Mouse (Mus musculus) adrenal gland, adult (tissue): ENCODE measurements around the gene Stx18.

Source experiments
- DNase-seq, 2 experiments: peaks; one replicate each; pipeline ENCODE4 v3.0.0; 2022 to 2023; ENCODE audit warnings: low spot score in 1 of 2; ENCODE audit not compliant: inconsistent age in 2 of 2

Stx18 gene

GRCm38 (mm10) chr5:38126519-38127306 lies 88.2 kb downstream of the Stx18 start:
- no peak for DNase-seq

- DNase-seq, result no peak
These were observed 90.8 kb downstream of the Stx18 start for GRCm38 (mm10) chr5:38129339-38129738.

DNA sequence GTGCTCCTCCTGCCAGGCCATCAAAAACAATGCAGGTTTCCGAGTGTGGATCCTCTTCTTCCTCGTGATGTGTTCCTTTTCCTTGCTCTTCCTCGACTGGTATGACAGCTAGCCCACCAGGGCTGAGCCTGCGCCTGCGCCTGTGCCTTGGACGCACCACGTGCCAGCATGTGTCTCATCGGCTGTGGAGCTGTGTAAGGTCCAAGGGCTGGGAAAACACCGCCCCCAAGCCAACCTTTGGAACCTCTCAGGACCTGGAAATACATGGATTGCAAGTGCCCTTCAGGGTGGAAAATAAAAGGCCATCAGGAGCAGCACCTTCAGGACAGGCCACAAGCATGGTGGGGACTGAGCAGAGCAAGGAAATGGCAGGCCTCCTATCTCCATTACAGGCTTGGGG lies 97.7 kb downstream of the Stx18 start:
- DNase-seq, result no peak

DNA sequence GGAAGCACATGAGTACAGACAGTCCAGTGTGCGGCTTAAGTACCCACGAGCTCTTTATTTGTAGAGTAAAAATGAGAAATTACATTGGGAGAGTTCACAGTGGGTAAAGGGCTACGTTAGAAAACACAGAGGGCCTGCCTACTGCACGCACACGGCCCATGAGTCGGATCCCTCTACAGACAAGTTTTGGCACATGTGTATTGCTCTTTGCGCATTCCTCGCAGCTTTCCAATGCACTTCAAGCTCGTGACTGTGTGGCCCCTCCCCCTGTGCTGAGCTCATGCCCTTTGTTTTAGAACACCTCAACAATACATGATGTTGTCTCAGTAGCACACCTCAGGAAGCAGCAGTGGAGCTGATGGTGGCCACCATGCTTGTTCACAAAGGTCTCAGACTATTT lies 98.6 kb downstream of the Stx18 start:
- DNase-seq, result no peak

DNA sequence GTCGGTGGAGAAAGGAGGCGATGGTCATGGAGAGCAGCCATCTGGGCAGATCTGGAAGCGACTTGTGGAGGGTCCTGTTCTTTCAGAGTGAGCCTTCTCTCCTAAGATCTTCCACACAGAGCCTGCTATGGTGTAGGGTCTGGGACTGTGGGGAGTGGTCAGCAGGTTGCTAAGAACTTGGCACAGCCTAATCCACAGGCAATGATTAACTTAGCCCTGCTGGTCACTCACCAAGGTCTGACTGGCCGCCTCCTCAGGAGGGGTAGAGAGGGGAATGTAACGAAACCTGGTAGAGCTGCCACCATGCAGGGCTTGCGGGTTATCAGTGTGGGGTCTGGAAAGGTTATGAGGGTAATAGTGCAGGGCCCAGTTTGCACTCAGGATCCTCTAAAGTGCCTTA lies 102.4 kb downstream of the Stx18 start:
- DNase-seq, result no peak

DNA sequence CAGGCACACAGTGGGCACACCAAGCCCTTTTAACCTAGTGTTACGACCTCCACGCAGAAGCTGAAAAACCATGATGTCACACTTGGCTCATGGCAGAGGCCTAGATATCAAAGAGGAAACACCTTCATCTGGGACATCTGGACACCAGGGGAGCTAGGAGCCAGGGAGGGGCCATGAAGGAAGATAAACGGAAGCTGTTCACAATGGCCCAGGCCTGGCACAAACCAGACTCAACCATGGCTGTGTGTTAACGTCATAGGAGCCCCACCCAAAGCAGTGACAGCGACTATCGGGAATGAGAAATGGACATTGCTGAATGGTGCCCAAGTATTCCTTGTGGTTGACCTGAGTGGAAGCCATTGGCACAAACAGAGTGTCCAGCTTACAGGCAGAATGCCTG lies 108.0 kb downstream of the Stx18 start:
- DNase-seq, result peak; percentile 28 to 56

- peak in 1 of 2 experiments; percentile 77 for DNase-seq
These were observed 112.7 kb downstream of the Stx18 start for GRCm38 (mm10) chr5:38151264-38151663.

- no peak for DNase-seq
These were observed 113.9 kb downstream of the Stx18 start for GRCm38 (mm10) chr5:38152201-38153108.

GRCm38 (mm10) chr5:38153636-38154035 lies 115.1 kb downstream of the Stx18 start:
- DNase-seq, result no peak

GRCm38 (mm10) chr5:38157481-38158020 lies 119.0 kb downstream of the Stx18 start:
- DNase-seq, result no peak

DNA sequence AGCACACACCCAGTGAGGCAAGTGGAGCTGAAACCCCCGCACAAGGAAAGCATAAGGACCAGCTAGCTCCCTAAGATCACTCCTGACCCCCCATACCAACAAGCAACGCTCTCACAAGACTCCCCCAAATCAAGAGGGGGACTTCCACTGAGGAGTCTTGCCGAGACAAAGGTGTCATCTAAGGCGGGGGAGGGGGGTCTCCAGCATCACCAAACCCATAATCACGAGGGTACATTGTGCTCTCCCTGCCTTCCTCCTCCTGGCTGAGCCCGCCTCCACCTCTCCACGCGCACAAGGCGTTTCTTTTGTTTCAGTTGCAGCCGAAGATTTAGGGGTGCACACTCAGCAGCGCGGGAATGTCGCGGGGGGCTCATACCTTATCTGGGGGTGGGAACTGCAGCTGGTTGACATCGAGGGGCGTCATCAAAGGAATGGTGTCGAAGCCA lies 120.0 kb downstream of the Stx18 start:
- no peak for DNase-seq

GRCm38 (mm10) chr5:38158947-38159633 lies 120.5 kb downstream of the Stx18 start:
- peak; percentile 64 to 87 for DNase-seq

- DNase-seq, result peak in 1 of 2 experiments; percentile 24
These were observed 121.3 kb downstream of the Stx18 start, which contains the start of gene Nsg1 for GRCm38 (mm10) chr5:38159634-38160413. Gene Nsg1 (minus strand): TSS chr5:38159907.

DNA sequence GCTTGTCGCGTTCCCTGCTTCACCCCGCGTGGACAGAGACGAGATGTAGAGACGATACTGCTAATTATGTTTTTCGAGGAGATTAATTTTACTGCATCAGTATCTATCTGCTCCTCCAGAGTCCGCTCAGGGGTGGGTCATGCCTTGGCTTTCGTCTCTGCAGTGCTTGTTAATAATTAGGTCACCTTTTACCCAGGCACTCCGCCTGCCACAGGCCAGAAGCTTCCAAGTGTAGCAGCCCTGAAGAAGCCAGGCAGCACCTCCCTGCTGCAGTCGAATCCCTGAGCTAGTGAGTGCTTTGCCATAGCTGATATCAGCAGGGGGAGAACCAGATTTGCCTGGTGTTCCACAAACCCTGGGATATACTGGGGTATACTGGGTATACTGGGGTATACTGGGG lies 130.0 kb downstream of the Stx18 start:
- DNase-seq, result no peak

DNA sequence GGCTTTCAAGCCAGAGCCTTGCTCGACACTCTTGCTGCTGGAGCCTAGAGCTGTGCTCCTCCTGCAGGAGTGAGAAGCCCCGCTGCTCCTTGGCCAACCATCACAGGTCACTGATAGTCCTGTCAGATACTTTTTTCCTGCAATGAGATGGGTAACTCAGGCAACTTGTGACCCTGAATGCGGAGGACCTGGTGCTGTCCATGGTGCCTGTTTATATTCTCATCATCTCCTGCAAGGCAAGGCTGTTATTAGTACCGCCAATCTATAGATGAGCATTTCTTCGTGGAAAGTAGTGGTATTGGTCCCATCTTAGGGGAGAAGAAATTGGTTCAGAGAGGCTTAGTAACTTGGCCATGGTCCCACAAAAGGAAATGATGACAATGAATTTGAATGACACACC lies 135.2 kb downstream of the Stx18 start:
- no peak for DNase-seq

GRCm38 (mm10) chr5:38174256-38174912 lies 135.8 kb downstream of the Stx18 start:
- DNase-seq, result no peak

DNA sequence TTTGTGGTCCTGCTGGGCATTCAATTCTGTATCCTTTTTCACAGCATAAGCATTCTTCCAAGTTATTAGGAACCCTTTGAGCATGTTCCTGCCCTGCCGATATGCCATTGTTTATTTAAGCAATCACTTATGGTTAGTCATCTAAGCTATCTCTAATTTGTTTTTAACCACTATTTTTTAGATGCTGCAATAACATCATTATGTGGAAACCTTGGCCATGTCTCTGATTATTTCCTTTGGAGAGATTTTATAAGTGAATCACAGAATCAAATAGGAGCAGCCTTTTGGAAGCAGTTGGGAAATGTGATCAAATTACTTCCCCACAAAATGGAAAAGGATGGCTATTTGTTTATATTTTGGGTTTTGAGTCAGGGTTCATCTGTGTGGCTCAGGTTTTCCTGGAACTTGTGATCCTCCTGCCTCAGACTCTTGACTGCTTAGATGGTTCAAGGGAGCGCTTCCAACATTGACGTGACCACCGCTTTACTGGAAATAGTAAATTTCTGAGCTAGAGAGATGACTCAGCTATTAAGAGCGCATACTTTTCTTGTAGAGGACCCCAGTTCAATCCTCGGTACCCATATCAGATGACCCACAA lies 146.2 kb downstream of the Stx18 start:
- DNase-seq, result no peak

DNA sequence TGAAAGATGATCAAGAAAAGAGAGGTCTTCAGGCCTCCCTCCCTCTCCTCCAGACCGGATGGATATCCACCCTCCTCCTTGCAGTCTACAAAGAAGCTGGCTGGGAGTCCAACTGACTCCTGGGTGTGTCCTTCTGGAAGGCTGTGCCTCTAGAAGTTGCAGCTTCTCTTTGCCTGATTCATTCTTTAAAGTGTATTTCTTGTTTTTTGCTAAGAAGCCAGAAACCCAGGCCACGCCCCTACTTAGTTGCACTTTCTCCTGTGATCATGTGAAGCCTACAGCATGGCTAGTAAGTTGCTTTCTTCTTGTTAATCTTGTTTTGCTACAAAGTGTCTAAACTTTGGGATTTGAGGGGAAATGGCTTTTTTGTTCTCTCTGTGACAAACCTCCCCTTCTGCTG lies 148.5 kb downstream of the Stx18 start:
- DNase-seq, result no peak
